Mouse (Mus musculus) heart, embryonic 14.5 days (tissue): ENCODE measurements around the gene Pcolce. TPM values are rescaled to one million over a fixed set of nuclear protein-coding genes. Genes with fewer than 3 reads are reported as not detected.

Source experiments
- ATAC-seq: fragments of 200-750 bp; cut with Nextera tagmentation; 2 replicates; pipeline ENCODE4 v1.8.0; 2017; ENCODE audit warnings: low read depth, moderate TSS enrichment; ENCODE audit not compliant: insufficient number of reproducible peaks, insufficient read depth, low FRiP score
- H3K27ac ChIP-seq, 2 experiments: fragments of 200-500 bp in 1 of 2; fragments of 300-500 bp in 1 of 2; sonication (generic) in 1 of 2; replicated peaks in 1 of 2; 2 replicates each; pipeline ENCODE4 v1.5.1; 2012 to 2014; ENCODE audit warnings: low read depth in 2 of 2, low read length in 2 of 2, control low read depth in 1 of 2, mild to moderate bottlenecking in 1 of 2, mixed read lengths in 1 of 2; ENCODE audit not compliant: control insufficient read depth in 1 of 2, insufficient read depth in 1 of 2
- H3K27me3 ChIP-seq: fragments of 300-500 bp; sonication (generic); 2 replicates; pipeline ENCODE4 v1.6.1; 2014; ENCODE audit warnings: mild to moderate bottlenecking, low read length, control low read depth; ENCODE audit not compliant: control insufficient read depth, insufficient read depth
- H3K36me3 ChIP-seq: fragments of 300-500 bp; sonication (generic); 2 replicates; pipeline ENCODE4 v1.6.1; 2014; ENCODE audit warnings: mild to moderate bottlenecking, control low read depth, low read length, mixed read lengths; ENCODE audit not compliant: control insufficient read depth, insufficient read depth
- H3K4me1 ChIP-seq, 2 experiments: fragments of 200-500 bp in 1 of 2; fragments of 300-500 bp in 1 of 2; sonication (generic) in 1 of 2; 2 replicates each; pipeline ENCODE4 v1.6.1; 2012 to 2014; ENCODE audit warnings: low read length in 2 of 2, control low read depth in 1 of 2, mixed read lengths in 1 of 2; ENCODE audit not compliant: control insufficient read depth in 2 of 2, insufficient read depth in 2 of 2
- H3K4me2 ChIP-seq: fragments of 300-500 bp; sonication (generic); 2 replicates; pipeline ENCODE4 v1.6.1; 2014; ENCODE audit warnings: mild to moderate bottlenecking, low read length
- H3K4me3 ChIP-seq, 2 experiments: fragments of 200-500 bp in 1 of 2; fragments of 300-500 bp in 1 of 2; sonication (generic) in 1 of 2; 2 replicates each; pipeline ENCODE4 v1.5.1; 2012 to 2014; ENCODE audit warnings: low read length in 2 of 2, mild to moderate bottlenecking in 2 of 2, control low read depth in 1 of 2, low read depth in 1 of 2, moderate library complexity in 1 of 2; ENCODE audit not compliant: control insufficient read depth in 1 of 2, insufficient read depth in 1 of 2
- H3K9ac ChIP-seq: fragments of 300-500 bp; sonication (generic); 2 replicates; pipeline ENCODE4 v1.6.1; 2014; ENCODE audit warnings: mild to moderate bottlenecking, low read length
- H3K9me3 ChIP-seq: fragments of 300-500 bp; sonication (generic); 2 replicates; pipeline ENCODE4 v1.6.1; 2016; ENCODE audit warnings: low read length, control low read depth; ENCODE audit not compliant: control insufficient read depth
- WGBS: fragments of 180-500 bp; shearing (Covaris S2); extraction: QIAGEN DNeasy Blood & Tissue Kit; methylation state at CpG from one replicate; pipeline ENCODE4 v1.1.7; 2014; 5-methylcytosine and 5-hydroxymethylcytosine counted together
- polyA plus RNA-seq: library from polyadenylated mRNA; unstranded; fragments of >200 nt; fragmentation: Nextera tagmentation; extraction: Ambion mirVana; gene quantifications from 2 replicates; pipeline ENCODE4 v1.2.1, GENCODE M21; 2014

Gene Pcolce
- polyA plus RNA-seq, 1 experiment from 2014 or later, result 123 TPM

DNA sequence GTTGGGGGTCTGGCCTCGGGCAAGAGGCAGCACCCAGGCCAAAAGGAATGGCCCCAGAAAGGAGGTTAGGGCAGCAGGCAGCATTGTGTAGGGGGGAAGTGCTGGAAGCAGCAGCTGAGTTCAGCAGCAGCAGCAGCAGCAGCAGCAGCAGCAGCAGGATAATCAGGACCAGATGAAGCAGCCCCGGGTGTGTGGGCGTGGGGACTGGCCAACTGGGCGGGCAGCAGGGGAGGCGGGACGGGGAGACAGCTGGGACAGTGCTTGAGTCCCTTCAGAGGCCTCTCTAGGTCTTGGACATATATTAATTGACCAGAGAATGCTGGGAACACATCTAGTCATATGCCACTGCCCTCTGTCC, 2.4 kb downstream of the Pcolce start:
- peak; percentile 44; the same call in 1 of the 2 replicates for ATAC-seq
- Histone ChIP-seq H3K27me3 (no peaks in the 10 kb centered on the region), H3K4me1 (peaks cover 39 to 43% of the 10 kb centered on the region in 2 experiments), H3K4me2 (peak overlapping the region; percentile 63), H3K9ac (peak overlapping the region; percentile 74), H3K4me3 (peak overlapping the region; percentile 34 to 45), H3K27ac (peak overlapping the region; percentile 89 to 93), H3K9me3 (no peaks in the 10 kb centered on the region), H3K36me3 (peaks cover 17% of the 10 kb centered on the region)
- 3% methylated on average over 5 of the region's 6 CpGs for WGBS

DNA sequence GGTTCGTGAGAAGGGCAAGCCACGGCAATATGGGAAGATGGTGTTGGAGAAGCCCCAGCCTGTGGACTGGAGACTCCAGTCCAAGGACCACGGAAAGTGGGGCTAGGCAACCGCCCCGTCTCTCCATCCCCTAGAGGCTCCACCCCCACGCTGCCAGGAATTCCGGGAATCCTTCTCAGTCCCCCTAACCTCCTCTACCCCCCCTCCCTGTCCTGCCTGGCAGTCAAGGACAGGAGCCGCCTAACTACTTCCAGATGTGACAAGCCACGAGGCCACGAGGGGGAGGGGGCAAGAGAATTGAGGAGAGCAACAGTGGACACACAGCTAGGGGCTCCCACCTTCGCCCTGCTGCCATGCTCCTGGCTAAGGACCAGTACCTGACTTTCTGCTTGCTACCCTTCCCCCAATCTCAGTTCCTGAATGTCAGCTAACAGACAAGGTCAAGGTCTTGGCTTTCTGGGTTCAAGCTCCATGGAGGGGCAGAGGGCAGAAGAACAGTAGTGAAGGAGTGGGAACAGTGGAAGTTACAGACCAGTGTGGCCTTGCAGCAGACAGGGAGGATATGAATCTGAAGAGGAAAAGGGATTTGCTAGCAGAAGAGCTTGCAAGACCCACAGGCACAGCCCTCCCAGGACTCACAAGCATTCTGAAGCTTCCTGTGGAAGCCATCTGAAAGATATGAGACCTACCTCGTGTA, 2.9 kb downstream of the Pcolce start:
- H3K4me1 ChIP-seq, result peaks cover 39 to 43% of the 10 kb centered on the region in 2 experiments
- 2% methylated on average over 12 of the region's 12 CpGs for WGBS
- no peaks in the 10 kb centered on the region for H3K27me3 ChIP-seq

GRCm38 (mm10) chr5:137610056-137610455, 3.5 kb downstream of the Pcolce start:
- peaks cover 39 to 43% of the 10 kb centered on the region in 2 experiments for H3K4me1 ChIP-seq
- WGBS, result 58% methylated on average over 4 of the region's 4 CpGs
- peak overlapping the region; percentile 63 for H3K4me2 ChIP-seq
- peak overlapping the region; percentile 37 to 93; a peak in 3 of 4 replicates for H3K27ac ChIP-seq
- H3K9me3 ChIP-seq, result no peaks in the 10 kb centered on the region
- H3K9ac ChIP-seq, result peak overlapping the region; percentile 74
- peaks cover 28% of the 10 kb centered on the region for H3K36me3 ChIP-seq
- H3K4me3 ChIP-seq, result peak overlapping the region; percentile 34 to 45
- ATAC-seq, result no peak
- no peaks in the 10 kb centered on the region for H3K27me3 ChIP-seq

More for the DNA sequence above, 2.9 kb downstream of the Pcolce start:
- Histone ChIP-seq H3K27ac (peak overlapping the region; percentile 89 to 93), H3K9me3 (no peaks in the 10 kb centered on the region), H3K4me2 (peak overlapping the region; percentile 63), H3K9ac (peak overlapping the region; percentile 74), H3K4me3 (peak overlapping the region; percentile 34 to 45), H3K36me3 (peaks cover 22% of the 10 kb centered on the region)
- peak; percentile 37 for ATAC-seq

DNA sequence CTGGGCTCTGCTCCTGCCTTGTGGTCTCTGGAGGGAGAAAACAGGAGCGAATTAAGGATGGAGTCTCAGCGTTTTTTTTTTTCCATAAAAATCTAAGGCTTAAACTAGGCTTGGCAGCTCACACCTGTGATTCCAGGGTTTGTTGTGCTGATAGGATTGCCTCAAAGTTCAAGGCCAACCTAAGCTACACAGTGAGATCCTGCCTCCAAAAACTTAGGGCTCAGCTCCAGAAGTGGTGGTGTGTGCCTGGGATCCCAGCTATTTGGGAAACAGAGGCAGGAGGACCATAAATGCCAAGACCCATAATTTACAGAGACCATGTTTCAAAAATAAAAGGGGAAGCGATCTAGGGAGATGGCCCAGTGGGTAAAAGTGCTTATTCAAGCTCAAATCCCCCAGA, 4.3 kb downstream of the Pcolce start:
- Histone ChIP-seq H3K36me3 (peaks cover 34% of the 10 kb centered on the region), H3K27ac (no peak overlapping the region), H3K4me2 (no peak overlapping the region), H3K27me3 (no peaks in the 10 kb centered on the region), H3K9ac (no peak overlapping the region), H3K9me3 (no peaks in the 10 kb centered on the region), H3K4me1 (peaks cover 39 to 43% of the 10 kb centered on the region in 2 experiments), H3K4me3 (no peak overlapping the region)
- WGBS, result 76% methylated on average over 3 of the region's 3 CpGs
- ATAC-seq, result no peak

- 24% methylated on average over 23 of the region's 23 CpGs for WGBS
- no peak for ATAC-seq
- H3K4me1 ChIP-seq, result peaks cover 36 to 40% of the 10 kb centered on the region in 2 experiments
Measured at GRCm38 (mm10) chr5:137608654-137609190, 4.9 kb downstream of the Pcolce start.

DNA sequence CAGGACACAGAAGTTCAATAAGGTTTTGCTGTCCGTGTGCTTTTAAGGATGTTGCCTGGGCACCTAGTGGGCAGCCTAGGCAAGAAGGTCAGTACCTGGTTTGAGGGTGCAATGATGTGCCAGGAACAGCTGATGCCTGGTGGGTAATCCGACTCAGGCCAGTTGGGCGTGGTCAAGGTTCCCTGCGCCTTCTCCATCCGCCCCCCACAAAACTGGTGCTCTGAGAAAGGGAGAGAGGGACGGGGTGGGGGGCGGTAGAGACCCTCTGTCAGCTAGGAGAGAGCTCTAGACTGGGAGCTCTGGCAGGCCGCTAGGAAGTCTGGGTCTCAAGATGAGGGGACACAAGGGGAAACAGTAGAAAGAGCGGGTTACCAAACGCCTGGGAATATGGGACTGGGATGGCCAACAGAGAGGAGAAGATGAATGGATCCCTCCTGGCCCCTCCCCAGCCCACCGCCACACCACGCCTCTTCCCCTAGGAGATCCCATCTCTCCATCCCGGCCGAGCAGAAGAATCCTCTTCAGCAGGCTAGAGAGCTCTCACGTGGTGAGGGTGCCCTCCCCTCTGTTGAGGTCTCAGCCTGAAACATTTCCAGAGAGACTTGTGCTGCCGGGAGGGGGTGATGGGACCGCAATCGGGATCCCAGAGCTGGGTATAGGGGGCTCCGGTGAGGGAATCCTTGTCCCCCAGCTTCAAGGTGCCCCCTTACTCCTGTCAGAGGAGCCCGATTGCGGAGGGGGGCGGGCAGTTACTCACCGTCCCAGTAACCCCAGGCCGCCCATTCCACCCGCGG, 5.5 kb downstream of the Pcolce start:
- Histone ChIP-seq H3K4me3 (peak overlapping the region in 1 of 2 experiments; percentile 1; a peak in 1 of 4 replicates), H3K4me1 (peaks cover 31 to 36% of the 10 kb centered on the region in 2 experiments)
- WGBS, result 28% methylated on average over 26 of the region's 26 CpGs

More at GRCm38 (mm10) chr5:137608654-137609190, 4.9 kb downstream of the Pcolce start:
- Histone ChIP-seq H3K27ac (no peak overlapping the region), H3K27me3 (no peaks in the 10 kb centered on the region), H3K9me3 (no peaks in the 10 kb centered on the region), H3K4me3 (peak overlapping the region in 1 of 2 experiments; percentile 1; a peak in 1 of 4 replicates), H3K9ac (peak overlapping the region; percentile 43; the same call in 1 of the 2 replicates), H3K36me3 (peaks cover 35% of the 10 kb centered on the region), H3K4me2 (peak overlapping the region; percentile 41)

GRCm38 (mm10) chr5:137601365-137601729, 12.2 kb downstream of the Pcolce start:
- peak overlapping the region; percentile 75 to 80 for H3K4me3 ChIP-seq
- ATAC-seq, result no peak
- H3K9ac ChIP-seq, result peak overlapping the region; percentile 91
- H3K27me3 ChIP-seq, result no peaks in the 10 kb centered on the region
- peaks cover 30% of the 10 kb centered on the region for H3K36me3 ChIP-seq
- WGBS, result under 1% methylated on average over 22 of the region's 22 CpGs
- no peaks in the 10 kb centered on the region for H3K9me3 ChIP-seq
- H3K4me1 ChIP-seq, result peaks cover 9 to 20% of the 10 kb centered on the region in 2 experiments
- peak overlapping the region; percentile 69 for H3K4me2 ChIP-seq
- H3K27ac ChIP-seq, result peak overlapping the region; percentile 34 to 50

More for the DNA sequence above, 5.5 kb downstream of the Pcolce start:
- Histone ChIP-seq H3K27me3 (no peaks in the 10 kb centered on the region), H3K27ac (no peak overlapping the region), H3K4me2 (peak overlapping the region; percentile 41), H3K36me3 (peaks cover 38% of the 10 kb centered on the region), H3K9ac (peak overlapping the region; percentile 43; the same call in 1 of the 2 replicates), H3K9me3 (no peaks in the 10 kb centered on the region)
- no peak for ATAC-seq
